Mouse (Mus musculus): ENCODE measurements at regions not wholly inside any gene's neighbourhood (a gene's known extent, or its start where the extent isn't known, plus 50 kb on each side); places are given as distances from the start of the nearest gene placed in this dataset.
A peak's percentile ranks its signal among the peaks of the same experiment; 100 is the strongest.

- Histone ChIP-seq H3K9ac (no peak overlapping the region), H3K4me3 (ENCODE audit: low read depth, low read length) (no peak overlapping the region), H3K36me3 (ENCODE audit: insufficient read depth) (no peaks in the 10 kb centered on the region), H3K27me3 (ENCODE audit: insufficient read depth, low read length) (no peaks in the 10 kb centered on the region), H3K27ac (ENCODE audit: low read depth, low read length) (no peak overlapping the region), H3K4me2 (ENCODE audit: low read depth) (no peak overlapping the region), H3K4me1 (ENCODE audit: insufficient read depth) (no peaks in the 10 kb centered on the region), H3K9me3 (ENCODE audit: low read length) (no peaks in the 10 kb centered on the region)
- DNase-seq (no peak), ATAC-seq (no peak)
- TF ChIP-seq CTCF (IDR thresholded peaks at IDR 0.05; ENCODE audit: low read depth), result no peak
- WGBS, result 30% methylated on average over 7 of the region's 7 CpGs
Observed at GRCm38 (mm10) chr2:10925361-10925760, 246.5 kb upstream of the Prkcq start.

GRCm38 (mm10) chr2:10937405-10937804 is 234.5 kb upstream of the Prkcq start:
- 74% methylated on average over 1 of the region's 1 CpGs for WGBS
- Histone ChIP-seq H3K4me3 (ENCODE audit: low read depth, low read length) (no peak overlapping the region), H3K9ac (no peak overlapping the region), H3K27me3 (ENCODE audit: insufficient read depth, low read length) (no peaks in the 10 kb centered on the region), H3K9me3 (ENCODE audit: low read length) (no peaks in the 10 kb centered on the region), H3K27ac (ENCODE audit: low read depth, low read length) (no peak overlapping the region), H3K36me3 (ENCODE audit: insufficient read depth) (no peaks in the 10 kb centered on the region), H3K4me1 (ENCODE audit: insufficient read depth) (no peaks in the 10 kb centered on the region), H3K4me2 (ENCODE audit: low read depth) (no peak overlapping the region)
- TF ChIP-seq CTCF (IDR thresholded peaks at IDR 0.05; ENCODE audit: low read depth), result no peak
- DNase-seq (no peak), ATAC-seq (no peak)

- Histone ChIP-seq H3K4me3 (ENCODE audit: low read depth, low read length) (no peak overlapping the region), H3K27me3 (ENCODE audit: insufficient read depth, low read length) (no peaks in the 10 kb centered on the region), H3K4me2 (ENCODE audit: low read depth) (no peak overlapping the region), H3K36me3 (ENCODE audit: insufficient read depth) (no peaks in the 10 kb centered on the region), H3K9me3 (ENCODE audit: low read length) (no peaks in the 10 kb centered on the region), H3K9ac (no peak overlapping the region), H3K27ac (ENCODE audit: low read depth, low read length) (no peak overlapping the region), H3K4me1 (ENCODE audit: insufficient read depth) (no peaks in the 10 kb centered on the region; the same call in 1 of the 2 replicates)
- TF ChIP-seq CTCF (IDR thresholded peaks at IDR 0.05; ENCODE audit: low read depth), result no peak
- no peak for ATAC-seq
- WGBS, result 76% methylated on average over 7 of the region's 7 CpGs
- no peak for DNase-seq
Observed at GRCm38 (mm10) chr2:10965224-10965623, 206.7 kb upstream of the Prkcq start.

GRCm38 (mm10) chr2:10966891-10967290 is 205.0 kb upstream of the Prkcq start:
- WGBS, result 79% methylated on average over 2 of the region's 2 CpGs
- H3K4me2 ChIP-seq (ENCODE audit: low read depth), result no peak overlapping the region
- H3K4me3 ChIP-seq (ENCODE audit: low read depth, low read length), result no peak overlapping the region
- H3K27me3 ChIP-seq (ENCODE audit: insufficient read depth, low read length), result no peaks in the 10 kb centered on the region
- H3K36me3 ChIP-seq (ENCODE audit: insufficient read depth), result no peaks in the 10 kb centered on the region
- H3K4me1 ChIP-seq (ENCODE audit: insufficient read depth), result no peaks in the 10 kb centered on the region; the same call in 1 of the 2 replicates
- DNase-seq, result no peak
- H3K9ac ChIP-seq, result no peak overlapping the region
- ATAC-seq, result no peak
- H3K27ac ChIP-seq (ENCODE audit: low read depth, low read length), result no peak overlapping the region
- no peaks in the 10 kb centered on the region for H3K9me3 ChIP-seq (ENCODE audit: low read length)
- no peak for TF ChIP-seq CTCF (IDR thresholded peaks at IDR 0.05; ENCODE audit: low read depth)

GRCm38 (mm10) chr2:10969111-10969689 is 202.7 kb upstream of the Prkcq start:
- DNase-seq (peak; percentile 46), ATAC-seq (peak; percentile 59)
- Histone ChIP-seq H3K9ac (0 out of 2 replicates have a peak overlapping the region, but pooled peaks have one; percentile 19), H3K4me1 (ENCODE audit: insufficient read depth) (no peaks in the 10 kb centered on the region; the same call in 1 of the 2 replicates), H3K27ac (ENCODE audit: low read depth, low read length) (no peak overlapping the region), H3K4me3 (ENCODE audit: low read depth, low read length) (peak overlapping the region; percentile 21), H3K36me3 (ENCODE audit: insufficient read depth) (no peaks in the 10 kb centered on the region), H3K9me3 (ENCODE audit: low read length) (no peaks in the 10 kb centered on the region), H3K27me3 (ENCODE audit: insufficient read depth, low read length) (no peaks in the 10 kb centered on the region), H3K4me2 (ENCODE audit: low read depth) (peak overlapping the region; percentile 43)
- WGBS, result 20% methylated on average over 10 of the region's 10 CpGs
- TF ChIP-seq CTCF (IDR thresholded peaks at IDR 0.05; ENCODE audit: low read depth), result no peak

GRCm38 (mm10) chr2:10972051-10972450 is 199.9 kb upstream of the Prkcq start:
- Histone ChIP-seq H3K27ac (ENCODE audit: low read depth, low read length) (no peak overlapping the region), H3K27me3 (ENCODE audit: insufficient read depth, low read length) (no peaks in the 10 kb centered on the region), H3K9ac (no peak overlapping the region), H3K9me3 (ENCODE audit: low read length) (no peaks in the 10 kb centered on the region), H3K4me1 (ENCODE audit: insufficient read depth) (no peaks in the 10 kb centered on the region; the same call in 1 of the 2 replicates), H3K36me3 (ENCODE audit: insufficient read depth) (no peaks in the 10 kb centered on the region), H3K4me2 (ENCODE audit: low read depth) (no peak overlapping the region), H3K4me3 (ENCODE audit: low read depth, low read length) (no peak overlapping the region)
- no peak for ATAC-seq
- no peak for DNase-seq
- WGBS, result 60% methylated on average over 3 of the region's 3 CpGs
- no peak for TF ChIP-seq CTCF (IDR thresholded peaks at IDR 0.05; ENCODE audit: low read depth)

- Histone ChIP-seq H3K36me3 (ENCODE audit: insufficient read depth) (no peaks in the 10 kb centered on the region), H3K27me3 (ENCODE audit: insufficient read depth, low read length) (no peaks in the 10 kb centered on the region; the same call in 1 of the 2 replicates), H3K27ac (ENCODE audit: low read depth, low read length) (no peak overlapping the region), H3K9ac (no peak overlapping the region), H3K4me3 (ENCODE audit: low read depth, low read length) (no peak overlapping the region), H3K4me2 (ENCODE audit: low read depth) (no peak overlapping the region), H3K4me1 (ENCODE audit: insufficient read depth) (no peaks in the 10 kb centered on the region), H3K9me3 (ENCODE audit: low read length) (no peaks in the 10 kb centered on the region)
- ATAC-seq (no peak), DNase-seq (no peak)
- TF ChIP-seq CTCF (IDR thresholded peaks at IDR 0.05; ENCODE audit: low read depth), result no peak
- 69% methylated on average over 5 of the region's 5 CpGs for WGBS
Observed at GRCm38 (mm10) chr2:10978772-10979171, 193.1 kb upstream of the Prkcq start.

All from forebrain, postnatal 0 days (tissue).